ENCODE assay signal across 1 mouse cellular context in genomic region chr12:76673794-76674222, GRCm38 (mm10).
TF ChIP-seq lines count a peak whose summit lies in the region.

No protein-coding gene starts in this region.

TF ChIP-seq in MEL, 35 proteins besides CTCF, POLR2A, EP300 and RAD21 (continued from another document):
- TF ChIP-seq TAL1 (IDR thresholded peaks at IDR 0.05; ENCODE audit: low read length) (peak; percentile 98), JUND (IDR thresholded peaks at IDR 0.05; ENCODE audit: low read depth, low read length) (no peak), GATA1 (IDR thresholded peaks at IDR 0.05; ENCODE audit: low read depth, low read length) (peak; percentile 98), HCFC1 (IDR thresholded peaks at IDR 0.05; ENCODE audit: low read depth, low read length) (peak; percentile 44; the same call in 1 of the 2 replicates), ELF1 (IDR thresholded peaks at IDR 0.05; ENCODE audit: low read depth, low read length) (no peak), RCOR1 (IDR thresholded peaks at IDR 0.05; ENCODE audit: low read depth, low read length) (peak; percentile 80), TCF12 (IDR thresholded peaks at IDR 0.05; ENCODE audit: low read depth, low read length) (peak; percentile 99), ZMIZ1 (IDR thresholded peaks at IDR 0.05; ENCODE audit: low read depth, low read length) (peak; percentile 73; the same call in 1 of the 2 replicates), CHD1 (IDR thresholded peaks at IDR 0.05; ENCODE audit: low read depth, low read length) (no peak), USF1 (IDR thresholded peaks at IDR 0.05; ENCODE audit: low read depth, low read length) (peak; percentile 0; the same call in 1 of the 2 replicates), POLR2AphosphoS5 (IDR thresholded peaks at IDR 0.05; ENCODE audit: borderline replicate concordance, low read depth, low read length) (0 out of 2 replicates have a peak, but pooled peaks have one; percentile 28), MAX (IDR thresholded peaks at IDR 0.05; ENCODE audit: low read length) (peak; percentile 88), MYC (IDR thresholded peaks at IDR 0.05; ENCODE audit: low read depth, low read length) (peak; percentile 88; the same call in 1 of the 2 replicates)
